Mouse (Mus musculus) testis, adult 2 months (tissue): ENCODE results near the gene Mme. TPM values are rescaled to one million over a fixed set of nuclear protein-coding genes. Genes with fewer than 3 reads are reported as not detected.

Experiments used
- H3K27ac ChIP-seq: fragments of 200-500 bp; 2 replicates; pipeline ENCODE4 v1.5.1; 2012; ENCODE audit warnings: low read depth, low read length; ENCODE audit not compliant: control insufficient read depth, insufficient read depth
- H3K27me3 ChIP-seq: fragments of 200-500 bp; 2 replicates; pipeline ENCODE4 v1.6.1; 2012; ENCODE audit warnings: mild to moderate bottlenecking, low read length, moderate library complexity; ENCODE audit not compliant: control insufficient read depth, insufficient read depth
- H3K36me3 ChIP-seq: fragments of 200-500 bp; 2 replicates; pipeline ENCODE4 v1.6.1; 2012; ENCODE audit warnings: mild to moderate bottlenecking, low read length; ENCODE audit not compliant: control insufficient read depth, insufficient read depth
- H3K4me1 ChIP-seq: fragments of 200-500 bp; 2 replicates; pipeline ENCODE4 v1.6.1; 2012; ENCODE audit warnings: low read length; ENCODE audit not compliant: control insufficient read depth, insufficient read depth
- H3K4me3 ChIP-seq: fragments of 200-500 bp; 2 replicates; pipeline ENCODE4 v1.5.1; 2012; ENCODE audit warnings: low read depth, mild to moderate bottlenecking, low read length, moderate library complexity, mixed read lengths; ENCODE audit not compliant: control insufficient read depth
- CTCF ChIP-seq: fragments of 200-500 bp; IDR thresholded peaks from 2 replicates; pipeline ENCODE4 v1.5.1; 2012; ENCODE audit warnings: low read depth, mild to moderate bottlenecking, inconsistent platforms, low read length, moderate library complexity; ENCODE audit not compliant: control insufficient read depth, insufficient read depth, insufficient replicate concordance
- POLR2A ChIP-seq: fragments of 200-500 bp; IDR thresholded peaks from 2 replicates; pipeline ENCODE4 v1.6.1; 2012; ENCODE audit warnings: low read depth, mild to moderate bottlenecking, inconsistent platforms, low read length, moderate library complexity; ENCODE audit not compliant: control insufficient read depth
- polyA plus RNA-seq: library from polyadenylated mRNA; depleted of rRNA; stranded (reverse); fragments of >200 nt; gene quantifications from 2 replicates; pipeline ENCODE4 v1.2.3, GENCODE M21; 2012; rRNA removed

Mme gene
- polyA plus RNA-seq = 1.4 and 2.4 TPM in 2 replicates

DNA sequence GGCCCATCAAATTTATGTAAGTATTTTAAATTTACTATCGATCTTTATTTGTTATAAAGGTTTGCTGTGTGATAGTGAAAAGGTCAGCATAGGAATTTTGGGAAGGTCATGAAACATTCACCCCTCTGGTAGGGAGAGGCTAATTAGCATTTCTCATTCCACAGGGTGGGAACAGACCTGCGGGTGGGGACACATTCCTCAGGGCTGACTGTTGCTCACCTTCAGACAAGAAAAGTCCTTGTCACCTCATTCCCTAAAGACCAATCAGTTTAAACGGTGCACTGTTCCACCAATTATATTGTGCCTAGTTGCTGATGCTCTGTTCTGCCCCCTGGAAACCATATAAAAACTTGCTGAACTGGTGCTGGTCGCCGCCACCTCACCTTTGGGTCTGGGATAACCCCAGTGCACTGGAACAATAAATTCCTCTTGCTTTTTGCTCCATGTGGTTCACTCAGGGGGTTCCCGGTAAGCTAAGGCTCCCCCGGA, at the start of gene Mme:
Gene Mme, plus strand, starts transcription at position 439 of the 489 bp plus-strand sequence.
- no peaks in the 10 kb centered on the region for H3K27me3 ChIP-seq
- H3K27ac ChIP-seq = no peak within 1 kb of the TSS
- TF ChIP-seq CTCF (no peak), POLR2A (no peak)
- H3K4me3 ChIP-seq = no peak within 1 kb of the TSS
- H3K4me1 ChIP-seq = peaks cover 2% of the 10 kb centered on the region
- H3K36me3 ChIP-seq = no peaks in the 10 kb centered on the region

GRCm38 (mm10) chr3:63196565-63196964, 44.8 kb upstream of the Mme start:
- no peaks in the 10 kb centered on the region for H3K4me1 ChIP-seq
- no peaks in the 10 kb centered on the region for H3K36me3 ChIP-seq
- no peak for TF ChIP-seq POLR2A
- no peak for TF ChIP-seq CTCF
- no peak overlapping the region for H3K4me3 ChIP-seq
- H3K27me3 ChIP-seq = no peaks in the 10 kb centered on the region
- no peak overlapping the region for H3K27ac ChIP-seq

DNA sequence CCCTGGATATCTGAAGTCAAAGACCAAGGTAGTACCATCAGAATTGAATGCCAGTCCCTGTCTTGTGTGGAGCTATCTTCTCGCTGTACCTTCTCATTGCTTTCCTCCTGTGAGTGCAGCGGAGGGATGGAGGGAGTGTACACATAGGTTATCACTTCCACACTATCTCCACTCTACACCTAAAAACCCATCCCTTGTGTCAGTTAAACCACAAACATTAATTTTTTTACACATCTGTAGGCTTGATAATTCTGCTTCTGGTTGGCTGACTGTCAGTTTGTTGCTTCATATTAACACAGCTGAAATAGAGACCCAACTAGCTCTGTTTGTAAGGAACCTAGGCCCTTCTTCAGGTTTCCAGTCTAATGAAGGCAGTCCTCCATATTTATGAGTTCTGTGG, 43.3 kb upstream of the Mme start:
- Histone ChIP-seq H3K27ac (no peak overlapping the region), H3K4me1 (no peaks in the 10 kb centered on the region), H3K4me3 (no peak overlapping the region), H3K27me3 (no peaks in the 10 kb centered on the region), H3K36me3 (no peaks in the 10 kb centered on the region)
- no peak for TF ChIP-seq POLR2A
- no peak for TF ChIP-seq CTCF

DNA sequence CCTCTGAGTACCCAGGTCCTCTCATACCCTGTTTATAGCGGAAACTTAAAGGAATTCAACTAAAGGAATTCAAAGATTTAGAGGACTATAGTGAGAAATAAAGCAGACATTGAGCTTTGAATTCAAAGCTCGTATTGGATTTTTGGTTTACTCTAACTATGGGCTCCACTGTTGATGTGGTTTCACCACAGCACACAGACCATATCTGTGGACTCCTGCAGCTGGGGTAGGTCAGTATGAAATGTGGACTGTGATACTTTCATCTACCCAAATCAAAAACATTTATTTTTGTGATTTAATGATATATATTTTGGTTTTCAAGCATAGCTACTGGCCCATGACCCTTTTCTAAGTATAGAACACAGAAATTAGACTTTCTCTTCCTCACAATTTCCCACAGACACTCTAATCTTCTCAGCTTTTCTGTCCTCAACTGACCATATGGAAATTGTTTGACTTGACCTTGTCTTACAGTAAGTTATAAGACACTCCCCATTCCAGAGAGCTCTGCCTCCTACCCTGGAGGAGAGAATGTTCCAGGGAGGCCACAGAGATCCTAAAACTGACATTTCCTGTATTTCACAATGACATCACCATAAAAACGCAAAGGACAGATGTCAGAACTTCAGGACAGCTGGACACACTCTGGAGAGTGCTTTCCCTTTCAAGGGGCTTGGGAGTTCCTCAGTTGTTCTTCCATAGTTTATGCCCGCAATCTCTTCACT, 19.3 kb upstream of the Mme start:
- no peak overlapping the region for H3K4me3 ChIP-seq
- H3K4me1 ChIP-seq = no peaks in the 10 kb centered on the region
- no peaks in the 10 kb centered on the region for H3K27me3 ChIP-seq
- no peaks in the 10 kb centered on the region for H3K36me3 ChIP-seq
- no peak overlapping the region for H3K27ac ChIP-seq
- TF ChIP-seq POLR2A = no peak

- no peak for TF ChIP-seq POLR2A
- no peak for TF ChIP-seq CTCF
Measured at GRCm38 (mm10) chr3:63223676-63224075, 17.7 kb upstream of the Mme start.

DNA sequence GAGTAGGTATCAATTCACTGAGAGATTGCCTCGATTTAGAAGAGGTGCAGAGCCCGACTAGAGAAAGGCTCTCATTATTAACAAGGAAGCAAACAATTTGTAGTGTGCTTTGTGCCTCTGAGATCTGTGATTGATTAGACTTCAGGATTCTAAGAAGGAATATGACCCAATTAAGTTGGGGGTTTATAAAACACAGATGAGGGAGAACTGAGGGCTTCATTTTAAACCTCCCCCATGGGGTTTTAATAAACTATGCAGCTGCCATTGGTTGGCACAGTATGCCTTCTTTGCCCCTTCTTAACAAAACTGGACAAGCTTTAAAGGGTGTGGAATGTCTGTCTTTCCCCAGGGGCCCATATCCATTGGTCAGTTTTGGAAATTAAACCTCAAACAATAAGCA, 5.4 kb upstream of the Mme start:
- no peak for TF ChIP-seq CTCF
- no peak for TF ChIP-seq POLR2A
- Histone ChIP-seq H3K4me1 (peaks cover 2% of the 10 kb centered on the region), H3K27me3 (no peaks in the 10 kb centered on the region)

More at GRCm38 (mm10) chr3:63223676-63224075, 17.7 kb upstream of the Mme start:
- Histone ChIP-seq H3K4me1 (no peaks in the 10 kb centered on the region), H3K27ac (no peak overlapping the region), H3K36me3 (no peaks in the 10 kb centered on the region), H3K4me3 (no peak overlapping the region), H3K27me3 (no peaks in the 10 kb centered on the region)

GRCm38 (mm10) chr3:63243721-63244120, 2.4 kb downstream of the Mme start:
- H3K27me3 ChIP-seq = no peaks in the 10 kb centered on the region
- H3K27ac ChIP-seq = no peak overlapping the region
- no peak overlapping the region for H3K4me3 ChIP-seq
- H3K4me1 ChIP-seq = no peaks in the 10 kb centered on the region
- H3K36me3 ChIP-seq = no peaks in the 10 kb centered on the region
- TF ChIP-seq POLR2A (no peak), CTCF (no peak)

More for the DNA sequence above, 5.4 kb upstream of the Mme start:
- Histone ChIP-seq H3K4me3 (no peak overlapping the region), H3K36me3 (no peaks in the 10 kb centered on the region), H3K27ac (no peak overlapping the region)
